Mouse (Mus musculus): Measurements from ENCODE around the gene Ripply3.

Ripply3 gene

GRCm38 (mm10) chr16:94370173-94370914 lies 42.1 kb downstream of the Ripply3 start, which contains the start of gene Ttc3:
Gene Ttc3 (plus strand): TSS chr16:94370618.
- CTCF ChIA-PET, result interaction anchor here in 2 of 4 experiments (1.2 kb wide), 2 partner anchors 16 to 57 kb away, joined by 3 read pairs; partner anchors contain the start of gene Hlcs (in 1 of the 2)
- POLR2A ChIA-PET, result interaction anchor here (0.6 to 3.5 kb wide), 28 partner anchors 10 to 770 kb away, joined by 3 to 19 read pairs (median 4); partner anchors contain the start of genes Hlcs (in 2 of the 4) and Morc3 (in 1 of the 4)

- POLR2A ChIA-PET, result interaction anchor here (0.6 to 3.5 kb wide), 25 partner anchors 13 to 769 kb away, joined by 3 to 19 read pairs (median 3); partner anchors contain the start of genes Hlcs (in 2 of the 4), Chaf1b (in 1 of the 4) and Morc3 (in 1 of the 4)
- CTCF ChIA-PET, result interaction anchor here in 1 of 4 experiments (0.6 to 1.2 kb wide), 2 partner anchors 419 to 1971 kb away, joined by 3 read pairs; no protein-coding TSS in a partner anchor
Measured at GRCm38 (mm10) chr16:94370915-94371300, 42.7 kb downstream of the Ripply3 start.

GRCm38 (mm10) chr16:94371301-94371931 lies 43.2 kb downstream of the Ripply3 start, which contains the start of gene Pigp:
Gene Pigp (minus strand): TSS chr16:94371842.
- ChIA-PET POLR2A (interaction anchor here in 3 of 4 experiments (0.5 to 3.5 kb wide), 28 partner anchors 9 to 556 kb away, joined by 3 to 19 read pairs (median 4); partner anchors contain the start of genes Chaf1b (in 1 of the 3), Hlcs (in 1 of the 3) and Vps26c (in 1 of the 3)), CTCF (interaction anchor here in 1 of 4 experiments (0.6 to 1.2 kb wide), 3 partner anchors 10 to 1970 kb away, joined by 3 read pairs; no protein-coding TSS in a partner anchor)

GRCm38 (mm10) chr16:94379386-94379785 lies 51.2 kb downstream of the Ripply3 start:
- POLR2A ChIA-PET, result interaction anchor here in 2 of 4 experiments (0.8 to 2.9 kb wide), 6 partner anchors 7 to 477 kb away, joined by 3 to 9 read pairs (median 6); partner anchors contain the start of genes Pigp (in 1 of the 2) and Ttc3 (in 1 of the 2)

GRCm38 (mm10) chr16:94383277-94383676 lies 55.1 kb downstream of the Ripply3 start:
- POLR2A ChIA-PET, result interaction anchor here in 2 of 4 experiments (0.6 to 3.2 kb wide), 8 partner anchors 11 to 186 kb away, joined by 3 to 8 read pairs (median 3); partner anchors contain the start of genes Pigp (in 2 of the 2) and Ttc3 (in 1 of the 2)

More at GRCm38 (mm10) chr16:94379386-94379785, 51.2 kb downstream of the Ripply3 start:
- CTCF ChIA-PET, result no interaction called here

More at GRCm38 (mm10) chr16:94383277-94383676, 55.1 kb downstream of the Ripply3 start:
- CTCF ChIA-PET, result interaction anchor here in 1 of 4 experiments (0.6 kb wide), 1 partner anchor 124 kb away, joined by 3 read pairs; no protein-coding TSS in a partner anchor
